Comparison of ENCODE assay signal across 15 mouse cellular contexts in the genomic region with DNA sequence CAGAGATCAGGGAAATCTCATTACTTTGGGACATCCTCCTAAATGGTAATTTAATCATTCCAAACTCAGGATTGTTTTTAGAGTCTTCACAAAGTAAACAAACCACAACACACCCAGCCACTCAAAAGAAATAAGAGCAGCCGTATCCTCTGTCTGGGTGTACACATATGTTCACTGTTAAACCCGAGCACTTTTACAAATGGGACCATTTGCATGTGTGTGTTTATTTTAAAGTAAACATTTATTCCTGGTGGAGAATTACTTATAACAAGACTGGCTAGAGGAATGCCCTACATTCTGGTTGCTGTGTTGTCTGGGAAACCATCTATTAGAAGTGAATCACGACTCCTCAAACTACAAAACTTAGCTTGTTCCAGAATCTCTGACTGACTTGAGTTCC.
"Had no signal": no experiment of that assay in that cellular context is flagged by ENCODE, and none has a peak within 500 bp of the region (broad histone marks: within the 10 kb centered on the region; RNA-seq: fewer than 3 reads in every experiment).

No protein-coding gene starts in this region.

- H3K4me1 ChIP-seq: limb, embryonic 13.5 days; midbrain, embryonic 12.5 days; neural tube, embryonic 13.5 days had no signal

- H3K27ac ChIP-seq: layer of hippocampus, adult 2 months; limb, embryonic 13.5 days; liver, embryonic 14.5 days; midbrain, embryonic 12.5 days; neural tube, embryonic 13.5 days had no signal

- H3K9ac ChIP-seq: limb, embryonic 13.5 days; liver, embryonic 14.5 days; midbrain, embryonic 12.5 days; neural tube, embryonic 13.5 days had no signal

- ATAC-seq: inflammation-experienced regulatory T-cells, adult 6 months; midbrain, embryonic 16.5 days had no signal

- H3K4me2 ChIP-seq: limb, embryonic 13.5 days; midbrain, embryonic 12.5 days; neural tube, embryonic 13.5 days had no signal

- H3K4me3 ChIP-seq: layer of hippocampus, adult 2 months; limb, embryonic 13.5 days; midbrain, embryonic 12.5 days; neural tube, embryonic 13.5 days had no signal

- H3K9me3 ChIP-seq: limb, embryonic 13.5 days; midbrain, embryonic 12.5 days; neural tube, embryonic 13.5 days had no signal

- DNase-seq: kidney, adult 8-10 months; kidney, postnatal 4 days; left cerebral cortex, postnatal 4 days; lung, postnatal 14 days; retina, postnatal 1 day; right cerebral cortex, postnatal 4 days; thymus, adult 2 months; thymus, postnatal 25 days had no signal

- H3K27me3 ChIP-seq: limb, embryonic 13.5 days; midbrain, embryonic 12.5 days; neural tube, embryonic 13.5 days had no signal

- H3K36me3 ChIP-seq: limb, embryonic 13.5 days; midbrain, embryonic 12.5 days; neural tube, embryonic 13.5 days had no signal
